Mouse (Mus musculus): ENCODE measurements at regions not wholly inside any gene's neighbourhood (a gene's known extent, or its start where the extent isn't known, plus 50 kb on each side); places are given as distances from the start of the nearest gene placed in this dataset.
A peak's percentile ranks its signal among the peaks of the same experiment; 100 is the strongest.

GRCm38 (mm10) chr7:115192992-115193761, 449.7 kb downstream of the Insc start:
- no peak for DNase-seq

- DNase-seq: peak; percentile 90
Measured at GRCm38 (mm10) chr7:115204916-115205315, 461.4 kb downstream of the Insc start.

- no peak for DNase-seq
Measured at GRCm38 (mm10) chr7:115206479-115207134, 463.1 kb downstream of the Insc start.

- DNase-seq: no peak
Measured at GRCm38 (mm10) chr7:115208781-115209180, 465.3 kb downstream of the Insc start.

- no peak for DNase-seq
Measured at GRCm38 (mm10) chr7:115210012-115210411, 466.5 kb downstream of the Insc start.

GRCm38 (mm10) chr7:115216838-115217237, 473.3 kb downstream of the Insc start:
- DNase-seq: peak; percentile 99

GRCm38 (mm10) chr7:115217255-115217654, 473.8 kb downstream of the Insc start:
- DNase-seq: peak; percentile 90

GRCm38 (mm10) chr7:115217712-115218111, 474.2 kb downstream of the Insc start:
- peak; percentile 88 for DNase-seq

- no peak for DNase-seq
Measured at GRCm38 (mm10) chr7:115218596-115219180, 475.2 kb downstream of the Insc start.

- no peak for DNase-seq
Measured at GRCm38 (mm10) chr7:115222642-115223041, 479.1 kb downstream of the Insc start.

- DNase-seq: peak; percentile 40
Measured at GRCm38 (mm10) chr7:115230525-115230924, 487.0 kb downstream of the Insc start.

GRCm38 (mm10) chr7:115233850-115234436, 490.4 kb downstream of the Insc start:
- DNase-seq: no peak

GRCm38 (mm10) chr7:115237131-115237530, 493.6 kb downstream of the Insc start:
- peak; percentile 35 for DNase-seq

GRCm38 (mm10) chr7:115251591-115252369, 508.3 kb downstream of the Insc start:
- DNase-seq: peak; percentile 76

- no peak for DNase-seq
Measured at GRCm38 (mm10) chr7:115252370-115252750, 508.9 kb downstream of the Insc start.

GRCm38 (mm10) chr7:115258626-115259025, 515.1 kb downstream of the Insc start:
- DNase-seq: peak; percentile 88

- peak; percentile 37 for DNase-seq
Measured at GRCm38 (mm10) chr7:115263082-115263481, 519.6 kb downstream of the Insc start.

- peak; percentile 91 for DNase-seq
Measured at GRCm38 (mm10) chr7:115266141-115266540, 522.6 kb downstream of the Insc start.

GRCm38 (mm10) chr7:115270803-115271202, 527.3 kb downstream of the Insc start:
- DNase-seq: peak; percentile 44

GRCm38 (mm10) chr7:115274836-115275235, 531.3 kb downstream of the Insc start:
- DNase-seq: peak; percentile 96

GRCm38 (mm10) chr7:115290801-115291417, 547.4 kb downstream of the Insc start:
- DNase-seq: peak; percentile 64

- peak; percentile 56 for DNase-seq
Measured at GRCm38 (mm10) chr7:115294655-115295230, 551.2 kb downstream of the Insc start.
